Mouse (Mus musculus) embryo, embryonic 11 days (tissue): ENCODE measurements around the gene Pitx1.

ENCODE experiments used
- DNase-seq: peaks from one replicate; pipeline ENCODE4 v3.0.0-alpha.2; 2015

Pitx1 gene

DNA sequence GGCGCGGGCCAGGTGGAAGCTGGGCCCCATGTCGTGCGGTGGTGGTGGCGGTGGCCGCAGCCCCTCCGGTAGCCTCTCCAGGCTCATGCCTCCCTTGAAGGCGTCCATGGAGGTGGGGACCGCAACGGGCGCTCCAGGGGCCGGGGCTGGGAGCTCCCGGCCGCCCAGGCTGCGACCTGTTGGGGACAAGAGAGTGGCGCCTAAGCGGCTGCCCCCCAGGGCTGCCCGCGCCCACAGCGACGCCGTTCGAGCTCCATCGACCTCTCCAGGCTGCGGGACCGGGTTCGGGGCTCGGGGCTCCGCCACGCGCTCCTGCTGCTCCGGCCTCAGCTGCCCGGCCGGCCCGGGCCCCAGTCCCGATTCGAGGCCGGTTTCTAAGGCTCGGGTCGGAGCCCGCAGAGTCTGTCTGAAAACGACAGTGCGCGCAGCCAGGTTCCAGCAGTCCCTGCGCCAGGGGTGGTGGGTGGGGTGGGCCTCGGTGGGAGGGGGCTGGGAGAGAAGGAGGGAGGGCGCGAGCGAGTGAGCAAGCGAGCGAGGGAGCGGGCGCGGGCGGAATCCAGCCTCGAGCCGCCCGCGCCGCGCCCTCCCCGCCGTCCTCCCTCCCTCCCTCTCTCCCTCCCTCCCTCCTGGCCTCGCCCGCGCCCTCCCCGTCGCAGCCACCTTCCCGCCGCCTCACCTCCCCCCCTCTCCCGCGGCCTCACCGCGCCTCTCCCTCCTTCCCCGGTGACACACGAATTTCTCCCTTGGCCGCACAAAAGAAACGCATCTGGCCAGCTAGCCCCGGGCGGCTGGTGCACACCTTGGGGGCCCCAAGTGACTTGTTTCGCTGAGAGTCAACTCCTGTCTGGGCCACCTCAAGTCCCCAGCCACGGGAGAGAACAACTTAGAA is 4.9 kb downstream of the Pitx1 start:
- DNase-seq, result peak; percentile 69

DNA sequence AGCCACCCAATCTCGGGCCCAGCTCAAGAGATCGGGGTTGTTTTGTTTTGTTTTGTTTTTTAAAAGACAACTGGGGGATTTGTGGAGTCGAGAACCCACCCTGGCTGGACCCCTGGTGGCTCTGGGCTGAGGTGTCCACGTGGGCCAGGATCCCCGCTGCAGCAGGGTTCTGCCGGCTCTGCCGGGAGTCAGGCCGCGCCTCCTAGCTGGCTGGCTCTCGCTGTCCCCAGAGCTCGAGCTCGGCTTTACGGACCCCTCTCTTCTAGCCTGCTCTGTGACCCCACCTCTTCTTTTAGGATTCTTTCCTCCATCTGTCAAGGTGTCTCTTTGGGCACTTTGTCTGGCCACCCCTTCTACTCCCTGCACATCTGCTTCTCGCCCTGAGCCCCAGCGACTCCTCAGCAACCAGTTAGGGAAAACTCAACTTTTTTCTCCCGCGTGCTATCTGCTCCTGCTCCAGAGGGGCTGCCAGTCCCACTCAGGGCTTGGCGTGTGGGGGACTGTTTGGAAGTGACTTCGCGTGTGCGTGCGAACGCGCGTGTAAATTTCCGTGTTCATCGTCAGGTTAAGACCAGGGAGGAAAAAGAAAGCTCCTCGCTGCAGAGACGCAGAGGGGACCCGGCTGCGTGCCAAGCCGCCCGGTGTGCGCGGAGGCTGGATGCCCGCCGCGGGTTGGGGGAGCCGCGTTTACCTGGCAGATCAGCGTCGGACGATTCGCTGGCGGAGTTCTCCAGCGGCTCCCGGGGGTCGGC is 5.7 kb downstream of the Pitx1 start:
- peak; percentile 71 for DNase-seq

DNA sequence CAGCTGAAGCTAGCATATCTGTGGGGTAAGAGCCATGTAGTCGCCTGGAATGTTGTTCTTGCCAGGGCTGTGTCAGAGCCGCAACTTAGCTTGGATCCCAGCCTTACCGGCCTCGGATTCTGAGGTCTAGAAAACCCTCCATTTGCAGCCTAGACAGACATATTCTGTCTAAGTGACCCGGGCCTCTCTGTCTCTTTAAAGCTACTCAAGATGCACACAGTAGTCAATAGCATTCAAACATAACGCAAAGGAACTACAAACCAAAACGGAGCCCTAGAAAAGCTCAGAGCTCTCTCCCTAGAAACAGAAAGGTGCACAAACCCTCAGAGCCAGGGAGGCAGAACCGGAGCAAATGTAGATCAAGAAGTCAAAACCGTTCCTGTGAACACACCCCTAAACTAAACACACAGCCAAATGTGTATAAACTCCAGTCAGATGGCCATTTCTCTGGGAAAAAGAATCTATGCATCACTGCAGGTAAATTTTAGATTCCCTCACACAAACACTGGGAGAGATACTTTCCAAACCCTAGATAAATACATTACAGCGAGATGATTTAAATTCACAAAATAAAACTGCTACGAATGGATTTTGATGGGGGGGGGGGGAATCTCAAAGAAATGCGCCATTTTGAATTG is 6.9 kb downstream of the Pitx1 start:
- peak; percentile 50 for DNase-seq

DNA sequence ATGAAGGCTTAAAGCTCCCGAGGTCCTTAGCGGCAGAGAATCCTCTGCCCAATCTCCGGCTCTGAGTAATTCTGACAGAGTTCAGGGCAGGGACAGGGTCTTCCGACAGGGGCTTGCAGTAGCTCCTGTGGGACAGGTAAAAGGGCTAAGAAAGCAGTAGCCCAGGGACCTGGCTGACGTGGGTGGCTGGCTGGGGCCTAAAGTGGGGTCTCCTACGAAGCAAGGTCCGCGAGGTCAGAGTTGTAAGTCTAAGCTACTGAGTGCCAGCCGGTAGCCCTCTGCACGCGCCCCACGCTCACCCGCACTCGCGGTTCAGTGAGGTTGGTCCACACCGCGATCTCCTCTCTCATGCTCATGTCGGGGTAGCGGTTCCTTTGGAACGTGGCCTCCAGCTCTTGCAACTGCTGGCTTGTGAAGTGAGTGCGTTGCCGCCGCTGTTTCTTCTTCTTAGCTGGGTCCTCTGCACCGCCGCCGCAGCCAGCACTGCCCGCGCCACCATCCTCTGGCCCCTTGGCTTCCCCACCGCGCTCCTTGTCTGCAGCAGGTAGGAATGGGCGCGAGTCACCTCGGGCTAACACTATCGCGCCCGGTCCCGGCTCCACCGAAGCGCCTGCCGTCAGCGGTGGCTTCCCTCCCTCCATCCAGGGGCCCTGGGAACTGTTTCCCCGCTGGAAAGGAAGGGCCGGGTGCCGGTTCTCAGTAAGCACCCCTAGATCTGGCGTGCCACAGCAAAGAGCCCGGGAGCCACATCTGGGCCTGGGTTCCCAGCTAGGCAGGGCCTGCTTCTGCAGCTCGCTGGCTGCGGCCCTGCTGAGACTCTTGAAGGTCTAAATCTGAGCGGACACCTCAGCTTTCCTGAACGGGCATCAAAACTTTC is 7.6 kb downstream of the Pitx1 start:
- peak; percentile 55 for DNase-seq

DNA sequence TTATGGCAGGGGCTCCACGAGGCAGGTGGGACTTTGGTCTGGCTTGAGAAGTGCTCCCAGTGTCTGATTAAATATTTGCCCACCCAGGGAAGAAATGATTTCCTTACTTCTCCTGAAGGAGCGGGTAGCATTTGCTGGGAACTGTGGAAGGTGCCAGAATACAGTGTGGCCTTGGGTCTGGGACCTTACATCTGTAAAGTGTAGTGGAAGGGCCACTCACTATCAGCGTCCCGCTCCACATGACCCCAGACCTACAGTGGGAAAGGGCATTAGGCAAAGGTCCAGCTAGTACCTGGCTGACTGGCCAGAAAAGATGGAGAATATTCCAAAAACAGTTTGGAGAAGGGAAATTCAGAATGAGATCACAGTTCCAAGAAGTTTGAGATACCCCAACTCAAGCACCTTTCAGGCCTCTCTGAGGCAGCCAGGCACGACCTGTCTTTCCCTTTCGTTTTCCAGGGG is 8.3 kb downstream of the Pitx1 start:
- no peak for DNase-seq

DNA sequence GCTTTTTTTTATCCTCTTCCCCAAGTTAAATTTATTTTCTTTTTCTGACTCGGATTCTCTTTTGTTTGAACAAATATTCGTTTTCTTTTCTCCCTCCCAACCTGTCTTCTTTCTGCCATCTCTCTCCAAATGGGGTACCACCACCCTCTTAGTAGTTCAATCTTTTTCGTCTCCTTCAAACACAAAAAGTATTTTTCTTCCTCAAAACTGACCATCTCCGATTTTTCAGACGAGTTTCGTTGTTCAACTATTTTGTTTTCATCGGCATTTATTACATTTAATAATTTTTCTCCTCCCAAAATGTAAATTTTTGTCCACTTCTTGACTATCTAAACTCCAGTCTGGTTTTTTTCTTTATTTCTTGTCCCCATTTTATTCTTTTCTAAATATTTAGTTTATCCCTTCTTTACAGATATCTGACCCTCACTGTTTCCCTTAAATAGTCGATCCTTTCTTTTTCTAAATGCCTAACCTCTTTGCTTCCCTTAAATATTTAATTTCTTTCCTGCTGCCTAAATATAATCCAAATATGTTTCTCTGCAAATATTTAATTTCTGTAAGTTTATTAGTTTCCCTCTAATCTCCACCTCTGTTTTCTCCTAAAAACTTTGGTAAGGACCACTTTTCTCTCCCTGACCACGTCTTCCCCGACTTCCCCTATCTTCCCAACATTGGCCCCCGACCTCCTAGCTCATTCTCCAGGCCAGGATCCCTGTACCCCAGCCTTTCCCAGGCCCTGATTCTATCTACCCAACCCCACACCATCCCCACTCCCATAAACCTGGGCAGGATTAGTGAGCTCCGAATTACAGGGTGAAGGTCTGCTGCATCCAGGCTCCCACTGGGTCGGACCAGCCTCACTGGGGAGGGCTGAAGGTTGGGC is 9.0 kb downstream of the Pitx1 start:
- no peak for DNase-seq

DNA sequence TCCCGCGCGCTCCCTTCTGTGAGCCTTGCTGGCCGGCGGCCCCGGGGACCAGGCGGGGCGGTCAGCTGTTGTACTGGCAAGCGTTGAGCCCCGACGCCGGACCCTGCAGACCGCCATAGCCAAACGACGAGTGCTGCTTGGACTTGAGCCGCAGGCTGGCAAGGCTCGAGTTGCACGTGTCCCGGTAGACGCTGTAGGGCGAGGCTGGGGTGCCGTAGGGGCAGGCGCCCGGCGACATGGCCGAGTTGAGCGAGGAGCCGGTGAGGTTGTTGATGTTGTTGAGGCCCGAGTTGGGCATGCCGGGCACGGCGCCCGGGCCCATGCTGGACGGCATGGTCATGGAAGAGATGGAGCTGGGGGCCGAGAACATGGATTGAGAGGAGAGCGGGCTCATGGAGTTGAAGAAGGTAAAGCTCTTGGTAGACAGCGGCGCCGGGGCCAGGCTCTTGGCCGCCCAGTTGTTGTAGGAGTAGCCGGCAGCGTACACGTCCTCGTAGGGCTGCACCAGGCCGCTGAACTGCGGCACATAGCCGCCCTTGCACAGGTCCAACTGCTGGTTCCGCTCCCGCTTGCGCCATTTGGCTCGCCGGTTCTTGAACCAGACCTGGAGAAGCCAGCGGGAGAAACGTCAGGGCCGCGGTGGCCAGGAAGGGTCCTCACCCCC is 9.9 kb downstream of the Pitx1 start:
- peak; percentile 57 for DNase-seq

DNA sequence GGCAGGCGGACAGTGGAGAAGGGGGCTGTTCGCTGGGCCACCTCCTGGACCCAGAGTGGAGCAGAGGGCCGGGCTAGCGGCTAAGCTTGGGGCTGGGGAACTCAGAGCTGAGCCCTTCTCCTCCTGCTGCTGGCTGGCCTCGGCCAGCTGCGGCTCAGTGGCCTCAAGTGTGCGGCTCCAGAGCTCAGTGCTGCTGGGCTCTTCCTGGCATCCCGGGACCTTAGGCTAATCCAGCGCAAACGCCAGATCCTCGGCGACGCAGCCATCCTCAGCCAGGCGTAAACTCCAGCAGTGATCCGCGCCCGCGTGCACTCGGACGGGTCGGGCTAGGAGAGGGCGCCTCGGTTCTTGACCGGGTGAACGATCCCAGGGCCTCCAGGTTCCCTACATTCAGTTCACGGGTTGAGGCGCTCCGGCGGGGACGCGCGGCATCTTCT is 10.7 kb downstream of the Pitx1 start:
- peak; percentile 65 for DNase-seq

DNA sequence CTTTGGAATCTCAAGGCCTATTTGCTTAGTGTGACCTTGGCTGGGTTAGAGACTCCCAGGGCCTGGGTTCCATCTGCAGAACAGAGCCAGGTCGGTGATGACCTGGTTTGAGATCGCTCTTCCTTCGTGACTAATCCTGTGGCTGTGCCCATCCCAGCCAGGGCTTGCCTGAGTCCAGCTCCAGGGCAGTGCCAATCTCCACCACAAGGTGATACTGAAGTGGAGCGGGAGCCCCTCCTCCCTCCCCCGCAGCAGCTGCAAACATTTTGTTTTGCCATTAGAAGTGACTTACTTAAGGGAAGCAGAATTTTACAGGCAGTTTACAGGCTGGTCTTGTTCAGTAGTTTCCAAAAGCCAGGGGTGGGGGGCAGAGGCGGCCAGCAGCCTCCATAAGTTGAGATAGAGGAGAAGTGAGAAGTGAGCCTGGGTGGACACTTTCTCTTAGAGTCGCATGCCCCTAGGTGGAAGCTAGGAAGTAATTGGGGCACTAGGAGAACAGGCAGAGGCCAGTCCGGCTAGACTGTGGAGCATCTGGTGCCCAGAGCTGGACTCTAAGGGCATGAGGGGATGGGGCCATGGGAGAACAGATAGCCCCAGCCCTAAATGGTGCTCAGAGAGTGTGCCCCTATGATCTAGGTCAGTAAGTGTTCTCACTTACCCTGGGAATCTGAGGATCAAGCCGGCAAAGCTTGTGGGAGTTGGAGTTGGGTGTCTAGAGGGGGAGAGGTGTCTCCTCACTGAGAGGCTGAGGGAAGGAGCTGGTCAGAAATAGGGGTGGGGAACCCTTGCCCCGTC is 11.6 kb downstream of the Pitx1 start:
- no peak for DNase-seq

DNA sequence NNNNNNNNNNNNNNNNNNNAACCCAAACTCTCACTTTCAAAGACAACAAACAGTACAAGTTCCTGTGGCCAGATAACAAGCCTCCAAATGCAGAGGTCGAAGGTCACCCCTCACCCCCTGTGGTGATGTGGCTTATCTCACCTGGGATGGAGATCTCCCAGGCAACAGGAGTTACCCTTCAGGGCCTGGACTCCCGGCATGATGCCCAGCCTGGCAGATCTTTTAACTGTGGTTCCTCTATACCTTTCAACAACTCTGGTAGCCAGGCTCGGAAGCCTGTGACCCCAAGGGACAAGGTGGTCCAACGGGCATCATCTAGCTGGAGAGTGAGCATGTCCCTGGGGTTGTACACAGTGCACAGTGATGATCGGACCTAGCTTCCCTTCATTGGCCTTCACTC is 13.5 kb downstream of the Pitx1 start:
- DNase-seq, result no peak

DNA sequence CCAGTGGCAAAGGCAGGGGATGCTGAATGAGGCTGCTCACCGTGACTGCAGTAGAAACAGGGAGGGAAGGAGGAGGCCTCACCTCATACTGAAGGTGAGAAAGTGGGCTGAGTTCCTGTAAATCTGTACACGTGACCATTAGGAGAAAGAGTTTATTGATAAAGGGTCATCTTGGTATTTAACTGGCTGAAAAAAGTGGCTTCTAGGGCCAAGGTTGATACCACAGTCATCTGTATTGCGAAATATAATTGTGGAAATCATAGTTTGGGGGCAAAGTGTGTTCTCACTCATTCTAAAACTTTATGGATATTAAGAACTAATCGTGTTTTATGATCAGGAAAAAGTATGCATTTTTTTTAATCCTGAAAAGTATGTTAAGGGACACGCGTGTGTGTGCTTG is 21.2 kb downstream of the Pitx1 start:
- no peak for DNase-seq

DNA sequence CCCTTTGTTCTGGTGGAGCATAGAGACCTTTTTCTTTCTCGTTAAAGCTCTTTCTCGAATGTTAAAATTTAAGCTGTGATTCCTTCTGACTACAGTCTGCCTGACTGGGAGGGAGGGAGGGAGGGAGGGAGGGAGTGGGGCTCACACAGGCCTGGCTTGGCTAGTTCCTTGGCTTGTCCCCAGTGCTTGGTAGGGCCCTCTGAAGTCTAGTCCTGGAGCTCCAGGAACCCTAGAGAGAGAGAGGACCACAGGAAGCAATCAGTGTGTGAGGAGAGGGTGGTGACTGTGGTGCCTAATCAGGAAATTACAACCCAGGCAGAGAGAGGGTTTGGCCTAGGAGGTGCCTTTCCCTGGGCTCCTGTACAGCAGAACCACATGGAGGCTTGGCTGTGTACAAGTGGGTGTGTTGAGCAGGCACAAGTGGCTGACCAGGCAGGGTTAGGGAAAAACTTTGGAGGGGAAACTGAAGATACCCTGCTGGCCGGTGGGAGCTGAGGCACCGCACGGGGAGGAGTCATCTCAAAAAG is 22.4 kb downstream of the Pitx1 start:
- DNase-seq, result no peak

DNA sequence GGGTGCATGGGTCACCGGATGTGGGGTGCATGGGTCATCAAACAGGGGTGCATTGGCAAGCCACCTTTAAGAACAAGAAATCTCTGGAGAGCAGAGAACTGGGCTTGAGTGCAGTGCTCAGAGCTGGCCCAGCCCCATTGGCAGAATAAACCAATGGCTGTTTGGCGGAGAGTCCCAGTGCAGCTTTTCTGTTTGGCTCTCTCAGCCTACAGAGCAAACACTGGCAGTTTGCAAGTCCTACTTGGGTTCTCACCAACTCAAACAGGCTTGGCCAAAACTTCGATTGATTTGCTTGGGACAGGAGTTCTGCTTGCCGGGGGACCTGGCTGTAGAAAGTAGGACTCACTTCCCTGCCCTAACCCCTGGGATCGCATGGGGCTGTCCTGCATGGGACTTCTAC is 25.0 kb downstream of the Pitx1 start:
- no peak for DNase-seq

DNA sequence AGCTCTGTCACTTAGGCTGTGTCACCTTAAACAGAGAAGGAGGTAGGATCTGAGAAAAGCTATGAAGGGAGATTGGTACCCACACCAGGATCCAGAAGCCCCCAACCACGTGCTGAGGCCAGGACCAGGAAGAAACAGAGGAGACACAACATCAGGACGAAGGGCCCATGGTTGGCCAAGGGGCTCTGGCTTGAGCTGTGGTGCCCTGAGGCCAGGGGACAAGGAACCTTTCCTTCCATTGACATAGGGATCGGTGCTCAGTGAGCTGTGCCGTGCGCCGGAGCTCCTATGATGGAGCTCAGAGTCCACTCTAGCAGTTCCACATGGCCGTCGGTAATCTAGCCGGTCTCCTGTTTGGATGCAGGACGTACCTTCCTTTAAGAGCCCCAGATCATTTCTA is 26.3 kb downstream of the Pitx1 start:
- DNase-seq, result no peak

DNA sequence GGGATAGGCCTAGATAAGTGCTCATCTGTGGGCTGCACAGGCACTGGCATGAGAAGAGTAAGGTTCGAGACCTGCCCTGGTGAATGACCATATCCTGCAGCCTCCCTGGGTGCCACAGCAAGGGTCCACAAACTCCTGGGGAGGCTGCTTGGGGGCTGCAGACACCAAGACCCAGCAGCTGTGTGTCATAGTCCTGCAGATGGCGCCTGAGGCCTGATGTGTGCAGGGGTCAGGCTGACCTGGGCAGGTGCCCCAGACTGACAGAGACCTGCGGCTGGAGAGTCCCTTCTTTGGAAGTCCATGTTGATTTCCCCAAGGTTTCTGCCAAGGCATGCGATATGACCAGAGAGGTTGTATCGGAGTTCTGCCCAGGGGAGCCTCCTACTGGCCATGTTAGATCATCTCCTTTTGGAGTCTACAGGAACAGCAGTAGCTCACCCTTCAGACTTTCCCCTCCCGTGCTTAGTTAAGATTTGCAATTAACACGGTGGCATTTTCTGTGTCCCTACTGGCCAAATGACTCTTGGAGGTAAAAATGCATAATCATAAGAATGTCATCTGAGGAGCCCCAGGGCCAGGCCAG is 26.9 kb downstream of the Pitx1 start:
- DNase-seq, result no peak

DNA sequence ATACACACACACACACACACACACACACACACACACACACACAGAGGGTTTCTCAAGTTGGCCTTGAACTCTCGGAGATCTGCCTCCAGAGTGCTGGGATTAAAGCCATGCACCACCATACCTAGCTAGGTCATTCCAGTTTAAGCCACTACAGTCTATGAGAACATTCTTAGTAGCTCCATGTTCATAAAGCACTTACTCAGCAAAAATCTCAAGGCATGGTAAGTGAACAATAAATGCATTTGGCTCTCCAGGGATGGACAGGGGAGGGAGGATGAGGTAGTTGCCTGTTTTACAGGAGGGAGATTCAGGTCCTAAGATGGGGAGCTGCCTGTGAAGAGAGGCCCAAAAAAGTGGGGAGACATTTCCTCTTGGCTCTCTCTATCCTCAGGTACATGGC is 32.0 kb downstream of the Pitx1 start:
- DNase-seq, result no peak

DNA sequence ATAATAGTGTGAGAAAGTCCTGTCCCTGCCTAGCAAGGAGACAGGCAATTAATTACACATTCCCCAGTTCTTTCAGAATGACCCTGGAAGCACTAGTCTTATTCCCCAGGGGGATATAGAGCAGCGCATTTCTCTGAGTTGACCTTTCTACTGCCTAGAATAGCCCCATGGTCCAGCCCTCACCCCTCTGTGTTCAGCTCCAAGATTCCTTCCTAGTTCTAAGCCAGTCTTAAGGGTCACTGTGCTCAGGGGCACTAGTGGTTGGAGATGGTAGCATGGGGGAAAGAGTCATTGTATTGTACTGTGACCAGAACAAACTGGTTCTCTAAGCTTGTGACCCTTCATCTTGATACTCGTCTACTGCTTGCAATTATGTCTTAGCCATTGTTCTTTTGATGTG is 34.7 kb downstream of the Pitx1 start:
- DNase-seq, result no peak

DNA sequence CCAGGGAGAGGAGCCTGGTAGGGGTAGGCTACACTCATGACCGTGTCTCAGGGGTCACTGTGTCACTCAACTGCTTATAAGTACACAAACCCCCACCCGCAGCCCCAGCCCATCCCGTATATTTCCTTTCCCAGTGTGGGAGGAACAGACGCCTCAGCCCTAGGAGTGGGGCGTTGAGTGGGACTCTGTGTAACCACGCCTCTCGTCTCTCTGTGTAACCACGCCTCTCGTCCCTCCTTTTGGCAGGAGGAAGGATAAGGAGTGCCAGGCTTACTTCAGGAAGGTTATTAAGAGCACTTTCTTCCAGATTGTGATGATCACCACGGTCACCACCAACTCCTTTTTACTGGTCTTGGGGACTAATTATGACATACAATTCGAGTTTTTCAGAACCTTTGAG is 49.9 kb downstream of the Pitx1 start:
- DNase-seq, result no peak

DNA sequence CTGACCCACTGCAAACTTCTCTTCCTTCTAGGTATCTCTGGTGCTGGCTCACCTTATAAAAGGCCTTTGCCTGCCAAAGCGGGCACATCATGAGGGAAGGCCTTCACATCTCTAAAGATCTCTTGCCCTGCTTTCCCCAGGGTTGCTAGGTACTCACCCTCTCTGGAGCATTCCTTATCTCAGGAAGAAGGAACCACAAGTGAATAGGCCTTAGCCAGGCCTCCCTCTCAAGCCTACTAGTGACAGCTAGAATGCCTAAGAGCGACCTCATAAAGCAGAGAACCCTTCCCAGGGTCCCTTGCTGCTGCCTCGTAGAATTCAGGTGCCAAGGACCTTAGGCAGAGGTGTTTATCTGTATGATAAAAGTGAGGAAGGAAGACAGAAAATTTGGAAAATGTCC is 51.7 kb downstream of the Pitx1 start, which contains the start of gene Catsper3:
Catsper3 (plus strand) TSS at position 301 of the 400 bp plus-strand sequence.
- no peak for DNase-seq
